Mouse (Mus musculus) ES-E14 (cell line): ENCODE results near the gene Baz2b. TPM values are rescaled to one million over a fixed set of nuclear protein-coding genes. Genes with fewer than 3 reads are reported as not detected.

Source experiments
- DNase-seq: peaks from one replicate; pipeline ENCODE4 v3.0.0-alpha.2; 2013; ENCODE audit warnings: low read depth, low spot score
- H3K27ac ChIP-seq: 2 replicates; pipeline ENCODE4 v1.5.1; 2012; ENCODE audit warnings: low read depth, mild to moderate bottlenecking, low read length, moderate library complexity, mixed read lengths; ENCODE audit not compliant: poor library complexity, insufficient read depth, severe bottlenecking
- H3K36me3 ChIP-seq: 2 replicates; pipeline ENCODE4 v1.6.1; 2012; ENCODE audit warnings: mild to moderate bottlenecking, low read length, moderate library complexity, mixed read lengths; ENCODE audit not compliant: control insufficient read depth, poor library complexity, insufficient read depth, severe bottlenecking
- H3K4me1 ChIP-seq, 2 experiments: fragments of 150-350 bp in 1 of 2; sonication (generic) in 1 of 2; 2 replicates each; pipeline ENCODE4 v1.6.1; 2012; ENCODE audit warnings: low read length in 2 of 2, mild to moderate bottlenecking in 1 of 2, mixed read lengths in 1 of 2; ENCODE audit not compliant: control insufficient read depth in 2 of 2, insufficient read depth in 2 of 2, poor library complexity in 1 of 2
- H3K4me3 ChIP-seq, 2 experiments: fragments of 150-350 bp in 1 of 2; sonication (generic) in 1 of 2; 2 replicates each; pipeline ENCODE4 v1.5.1; 2012; ENCODE audit warnings: low read length in 2 of 2, low read depth in 1 of 2, mild to moderate bottlenecking in 1 of 2, mixed read lengths in 1 of 2; ENCODE audit not compliant: insufficient read depth in 1 of 2, poor library complexity in 1 of 2, severe bottlenecking in 1 of 2
- H3K9ac ChIP-seq: 2 replicates; pipeline ENCODE4 v1.6.1; 2012; ENCODE audit warnings: low read depth, mild to moderate bottlenecking, low read length, mixed read lengths; ENCODE audit not compliant: poor library complexity, insufficient read depth, severe bottlenecking
- H3K9me3 ChIP-seq: fragments of 150-350 bp; sonication (generic); 2 replicates; pipeline ENCODE4 v1.6.1; 2012; ENCODE audit warnings: low read depth, mild to moderate bottlenecking, low read length; ENCODE audit not compliant: control insufficient read depth, insufficient read depth
- CHD2 ChIP-seq: IDR thresholded peaks from 2 replicates; pipeline ENCODE4 v1.6.1; 2014; ENCODE audit warnings: mild to moderate bottlenecking, low read depth, low read length, inconsistent platforms
- HCFC1 ChIP-seq: IDR thresholded peaks from 2 replicates; pipeline ENCODE4 v1.6.1; 2012; ENCODE audit warnings: low read length, inconsistent platforms, borderline replicate concordance; ENCODE audit not compliant: insufficient read depth
- MAFK ChIP-seq: IDR thresholded peaks from 2 replicates; pipeline ENCODE4 v1.6.1; 2014; ENCODE audit warnings: mild to moderate bottlenecking, low read depth, low read length, inconsistent platforms; ENCODE audit not compliant: insufficient read depth
- ZC3H11A ChIP-seq: IDR thresholded peaks from 2 replicates; pipeline ENCODE4 v1.6.1; 2012; ENCODE audit warnings: low read depth, mild to moderate bottlenecking, inconsistent platforms, low read length, borderline replicate concordance
- ZNF384 ChIP-seq: IDR thresholded peaks from 2 replicates; pipeline ENCODE4 v1.6.1; 2012; ENCODE audit warnings: low read depth, low read length, inconsistent platforms
- in situ Hi-C, 2 experiments: fragments of 600-800 bp; cut with MboI; formaldehyde crosslinking; loops; one replicate each; pipeline ENCODE4 v1.15.1; 2025; ENCODE audit warnings: low sequenced_read_pairs in 2 of 2, inconsistent platforms in 1 of 2; ENCODE audit not compliant: unreplicated experiment in 2 of 2
- total RNA-seq: library from RNA; depleted of rRNA; stranded (reverse); fragments of 300-350 nt; gene quantifications from 2 replicates; pipeline ENCODE4 v1.2.3, GENCODE M21; 2012

Baz2b gene
- total RNA-seq, 1 experiment: 22.0 TPM

GRCm38 (mm10) chr2:59932244-59932643 is 277.4 kb downstream of the Baz2b start:
- H3K9ac ChIP-seq: no peak overlapping the region
- DNase-seq: no peak
- no peak overlapping the region for H3K4me3 ChIP-seq
- no peaks in the 10 kb centered on the region for H3K36me3 ChIP-seq
- no peaks in the 10 kb centered on the region for H3K9me3 ChIP-seq
- H3K4me1 ChIP-seq: no peaks in the 10 kb centered on the region
- H3K27ac ChIP-seq: no peak overlapping the region
- in situ Hi-C loops: no loop called here
- TF ChIP-seq ZC3H11A (no peak), CHD2 (no peak), ZNF384 (no peak), MAFK (no peak), HCFC1 (no peak)

- no peak overlapping the region for H3K27ac ChIP-seq
- DNase-seq: no peak
- no peak for TF ChIP-seq ZC3H11A
- no peak overlapping the region for H3K4me3 ChIP-seq
- no peaks in the 10 kb centered on the region for H3K4me1 ChIP-seq
- H3K36me3 ChIP-seq: peaks cover 2% of the 10 kb centered on the region; the same call in 1 of the 2 replicates
- in situ Hi-C loops: no loop called here
- no peaks in the 10 kb centered on the region for H3K9me3 ChIP-seq
- no peak overlapping the region for H3K9ac ChIP-seq
These were observed 296.0 kb downstream of the Baz2b start for GRCm38 (mm10) chr2:59913610-59914009.

- Histone ChIP-seq H3K9ac (no peak overlapping the region), H3K36me3 (no peaks in the 10 kb centered on the region; the same call in 1 of the 2 replicates), H3K4me3 (no peak overlapping the region), H3K27ac (no peak overlapping the region), H3K9me3 (no peaks in the 10 kb centered on the region), H3K4me1 (no peaks in the 10 kb centered on the region)
- TF ChIP-seq MAFK: no peak
- no peak for TF ChIP-seq ZNF384
- no peak for TF ChIP-seq ZC3H11A
- TF ChIP-seq HCFC1: no peak
- no peak for TF ChIP-seq CHD2
- no peak for DNase-seq
- in situ Hi-C loops: no loop called here
These were observed 301.6 kb downstream of the Baz2b start for GRCm38 (mm10) chr2:59908048-59908447.

GRCm38 (mm10) chr2:59904007-59904406 is 305.6 kb downstream of the Baz2b start:
- H3K4me3 ChIP-seq: no peak overlapping the region
- in situ Hi-C loops: no loop called here
- no peak for DNase-seq
- H3K9me3 ChIP-seq: no peaks in the 10 kb centered on the region
- H3K9ac ChIP-seq: no peak overlapping the region
- no peaks in the 10 kb centered on the region; a peak in 1 of 4 replicates for H3K4me1 ChIP-seq
- no peak for TF ChIP-seq CHD2
- TF ChIP-seq HCFC1: no peak
- no peak for TF ChIP-seq ZC3H11A
- no peak for TF ChIP-seq ZNF384
- TF ChIP-seq MAFK: no peak
- no peaks in the 10 kb centered on the region; the same call in 1 of the 2 replicates for H3K36me3 ChIP-seq
- no peak overlapping the region for H3K27ac ChIP-seq

GRCm38 (mm10) chr2:59898666-59899065 is 311.0 kb downstream of the Baz2b start:
- no peak overlapping the region for H3K4me3 ChIP-seq
- no peak for TF ChIP-seq ZNF384
- TF ChIP-seq CHD2: no peak
- no peak for TF ChIP-seq MAFK
- H3K27ac ChIP-seq: no peak overlapping the region
- peaks cover 0 to 4% of the 10 kb centered on the region in 2 experiments; a peak in 2 of 4 replicates for H3K4me1 ChIP-seq
- H3K9ac ChIP-seq: no peak overlapping the region
- H3K36me3 ChIP-seq: no peaks in the 10 kb centered on the region
- DNase-seq: no peak
- in situ Hi-C loops: no loop called here
- no peaks in the 10 kb centered on the region for H3K9me3 ChIP-seq
